Mouse (Mus musculus) liver, embryonic 14.5 days (tissue): Measurements from ENCODE around the gene Lrrc19. TPM values are rescaled to one million over a fixed set of nuclear protein-coding genes. Genes with fewer than 3 reads are reported as not detected.
A peak's percentile ranks its signal among the peaks of the same experiment; 100 is the strongest.

Experiments used
- ATAC-seq: fragments of 200-750 bp; cut with Nextera tagmentation; 2 replicates; pipeline ENCODE4 v1.8.0; 2017; ENCODE audit warnings: moderate number of reproducible peaks, mild to moderate bottlenecking, moderate library complexity; ENCODE audit not compliant: insufficient read depth
- DNase-seq, 3 experiments: peaks; one replicate each; pipeline ENCODE4 v3.0.0-alpha.2; 2012 to 2013; ENCODE audit warnings: low read depth in 3 of 3, low spot score in 3 of 3
- H3K27ac ChIP-seq: fragments of 300-500 bp; sonication (generic); 2 replicates; pipeline ENCODE4 v1.5.1; 2014; ENCODE audit warnings: moderate library complexity, mild to moderate bottlenecking, control low read depth, inconsistent platforms
- H3K27me3 ChIP-seq: fragments of 300-500 bp; sonication (generic); 2 replicates; pipeline ENCODE4 v1.6.1; 2014; ENCODE audit warnings: mild to moderate bottlenecking, low read length, moderate library complexity; ENCODE audit not compliant: control insufficient read depth, insufficient read depth
- H3K36me3 ChIP-seq: fragments of 300-500 bp; sonication (generic); replicated peaks from 2 replicates; pipeline ENCODE4 v1.6.1; 2014; ENCODE audit warnings: low read depth; ENCODE audit not compliant: control insufficient read depth, insufficient read depth
- H3K4me1 ChIP-seq, 2 experiments: fragments of 200-500 bp in 1 of 2; fragments of 300-500 bp in 1 of 2; sonication (generic) in 1 of 2; replicated peaks; 2 replicates each; pipeline ENCODE4 v1.6.1; 2012 to 2014; ENCODE audit warnings: antibody characterized with exemption in 1 of 2, inconsistent platforms in 1 of 2, low read length in 1 of 2; ENCODE audit not compliant: control insufficient read depth in 2 of 2, insufficient read depth in 2 of 2
- H3K4me2 ChIP-seq: fragments of 300-500 bp; sonication (generic); 2 replicates; pipeline ENCODE4 v1.6.1; 2014; ENCODE audit warnings: low read depth, mild to moderate bottlenecking, control low read depth, moderate library complexity
- H3K4me3 ChIP-seq, 2 experiments: fragments of 200-500 bp in 1 of 2; fragments of 300-500 bp in 1 of 2; sonication (generic) in 1 of 2; 2 replicates each; pipeline ENCODE4 v1.5.1; 2012 to 2014; ENCODE audit warnings: low read depth in 2 of 2, low read length in 2 of 2, mild to moderate bottlenecking in 2 of 2, control low read depth in 1 of 2, inconsistent platforms in 1 of 2, moderate library complexity in 1 of 2; ENCODE audit not compliant: insufficient read depth in 1 of 2
- H3K9ac ChIP-seq: fragments of 300-500 bp; sonication (generic); replicated peaks from 2 replicates; pipeline ENCODE4 v1.6.1; 2014; ENCODE audit warnings: mild to moderate bottlenecking, control low read depth, moderate library complexity
- H3K9me3 ChIP-seq: fragments of 300-500 bp; sonication (generic); 2 replicates; pipeline ENCODE4 v1.6.1; 2016; ENCODE audit warnings: low read length, mixed read lengths; ENCODE audit not compliant: control insufficient read depth
- CTCF ChIP-seq: IDR thresholded peaks from 2 replicates; pipeline ENCODE4 v1.5.1; 2016; ENCODE audit warnings: antibody characterized with exemption, low read depth, control low read depth
- EP300 ChIP-seq: IDR thresholded peaks from 2 replicates; pipeline ENCODE4 v1.6.1; 2016; ENCODE audit warnings: antibody characterized with exemption, low read depth
- WGBS: fragments of 180-500 bp; shearing (Covaris S2); extraction: QIAGEN DNeasy Blood & Tissue Kit; methylation state at CpG from one replicate; pipeline ENCODE4 v1.1.7; 2014; ENCODE audit not compliant: insufficient replicate concordance; 5-methylcytosine and 5-hydroxymethylcytosine counted together
- polyA plus RNA-seq, 2 experiments: library from polyadenylated mRNA; depleted of rRNA in 1 of 2; stranded (reverse) in 1 of 2; unstranded in 1 of 2; fragments of >200 nt; fragmentation: Nextera tagmentation in 1 of 2; extraction: Ambion mirVana in 1 of 2; gene quantifications; 2 replicates each; pipeline versions ENCODE4 v1.2.1 to v1.2.3; 2012 to 2014

Lrrc19 gene
- polyA plus RNA-seq, 2 experiments, result 0.10 TPM; not detected in 1

- no peak for ATAC-seq
Measured at GRCm38 (mm10) chr4:94605591-94605990, 44.4 kb downstream of the Lrrc19 start.

GRCm38 (mm10) chr4:94604452-94605019 is 45.4 kb downstream of the Lrrc19 start:
- Histone ChIP-seq H3K27me3 (no peaks in the 10 kb centered on the region), H3K4me3 (no peak overlapping the region), H3K36me3 (no peaks in the 10 kb centered on the region), H3K27ac (no peak overlapping the region), H3K4me1 (peaks cover 2 to 4% of the 10 kb centered on the region in 2 experiments; a peak in 2 of 4 replicates), H3K4me2 (peak overlapping the region; percentile 89; the same call in 1 of the 2 replicates), H3K9ac (no peak overlapping the region), H3K9me3 (no peaks in the 10 kb centered on the region)
- DNase-seq (no peak), ATAC-seq (no peak)
- TF ChIP-seq EP300 (no peak), CTCF (no peak)
- WGBS, result 57% methylated on average over 2 of the region's 2 CpGs

More at GRCm38 (mm10) chr4:94605591-94605990, 44.4 kb downstream of the Lrrc19 start:
- Histone ChIP-seq H3K9me3 (no peaks in the 10 kb centered on the region), H3K9ac (no peak overlapping the region), H3K4me2 (no peak overlapping the region), H3K4me3 (no peak overlapping the region), H3K4me1 (peaks cover 2 to 8% of the 10 kb centered on the region in 2 experiments; a peak in 2 of 4 replicates), H3K36me3 (no peaks in the 10 kb centered on the region), H3K27me3 (no peaks in the 10 kb centered on the region), H3K27ac (no peak overlapping the region)
- no peak for DNase-seq
- TF ChIP-seq EP300 (no peak), CTCF (no peak)
- 63% methylated on average over 2 of the region's 2 CpGs for WGBS

- no peaks in the 10 kb centered on the region for H3K36me3 ChIP-seq
- no peaks in the 10 kb centered on the region for H3K9me3 ChIP-seq
- WGBS, result under 1% methylated on average over 61 of the region's 61 CpGs
- peak within 1 kb of the TSS; percentile 8 for H3K27ac ChIP-seq
- peak within 1 kb of the TSS; percentile 64 to 91 for H3K4me3 ChIP-seq
- H3K9ac ChIP-seq, result peak within 1 kb of the TSS; percentile 62
- no peak for TF ChIP-seq CTCF
- 0 out of 2 replicates have a peak, but pooled peaks have one; percentile 9 for TF ChIP-seq EP300
- no peaks in the 10 kb centered on the region for H3K27me3 ChIP-seq
- DNase-seq, result peak; percentile 74 to 79 (median 75)
- peaks cover 2 to 4% of the 10 kb centered on the region in 2 experiments; a peak in 2 of 4 replicates for H3K4me1 ChIP-seq
- peak; percentile 99 for ATAC-seq
- peak within 1 kb of the TSS; percentile 89 for H3K4me2 ChIP-seq
Measured at GRCm38 (mm10) chr4:94603031-94603629, 46.8 kb downstream of the Lrrc19 start, which contains the start of gene Plaa. Gene Plaa, minus strand, starts transcription at chr4:94603244.

GRCm38 (mm10) chr4:94602496-94603030 is 47.4 kb downstream of the Lrrc19 start:
- H3K36me3 ChIP-seq, result no peaks in the 10 kb centered on the region
- H3K4me3 ChIP-seq, result peak overlapping the region; percentile 64 to 91
- TF ChIP-seq CTCF (no peak), EP300 (no peak)
- H3K4me1 ChIP-seq, result peaks cover 2 to 4% of the 10 kb centered on the region in 2 experiments; a peak in 2 of 4 replicates
- peak overlapping the region; percentile 62 for H3K9ac ChIP-seq
- DNase-seq (peak in 2 of 3 experiments; percentile 9 to 16), ATAC-seq (peak; percentile 75)
- under 1% methylated on average over 33 of the region's 33 CpGs for WGBS
- no peaks in the 10 kb centered on the region for H3K9me3 ChIP-seq
- peak overlapping the region; percentile 0 for H3K27ac ChIP-seq
- no peaks in the 10 kb centered on the region for H3K27me3 ChIP-seq
- peak overlapping the region; percentile 89 for H3K4me2 ChIP-seq

- H3K27ac ChIP-seq, result no peak overlapping the region
- no peaks in the 10 kb centered on the region for H3K27me3 ChIP-seq
- no peaks in the 10 kb centered on the region for H3K9me3 ChIP-seq
- H3K4me2 ChIP-seq, result peak overlapping the region; percentile 89
- no peaks in the 10 kb centered on the region for H3K36me3 ChIP-seq
- TF ChIP-seq EP300 (no peak), CTCF (peak; percentile 32; the same call in 1 of the 2 replicates)
- H3K9ac ChIP-seq, result no peak overlapping the region
- peak in 1 of 3 experiments; percentile 4 for DNase-seq
- 65% methylated on average over 4 of the region's 4 CpGs for WGBS
- no peak for ATAC-seq
- peak overlapping the region in 1 of 2 experiments; percentile 64; a peak in 2 of 4 replicates for H3K4me3 ChIP-seq
- peaks cover 2 to 4% of the 10 kb centered on the region in 2 experiments; a peak in 2 of 4 replicates for H3K4me1 ChIP-seq
Measured at GRCm38 (mm10) chr4:94601395-94601794, 48.5 kb downstream of the Lrrc19 start.
